Mouse (Mus musculus) midbrain, embryonic 12.5 days (tissue): ENCODE data around the gene Tle1. TPM values are rescaled to one million over a fixed set of nuclear protein-coding genes. Genes with fewer than 3 reads are reported as not detected.

Source experiments
- ATAC-seq: fragments of 200-750 bp; cut with Nextera tagmentation; 2 replicates; pipeline ENCODE4 v1.8.0; 2017; ENCODE audit warnings: low read depth, moderate TSS enrichment, moderate library complexity; ENCODE audit not compliant: low FRiP score
- H3K27ac ChIP-seq: fragments of 300-500 bp; sonication (generic); replicated peaks from 2 replicates; pipeline ENCODE4 v1.5.1; 2016; ENCODE audit warnings: mild to moderate bottlenecking
- H3K27me3 ChIP-seq: fragments of 300-500 bp; sonication (generic); 2 replicates; pipeline ENCODE4 v1.6.1; 2016; ENCODE audit warnings: mild to moderate bottlenecking
- H3K36me3 ChIP-seq: fragments of 300-500 bp; sonication (generic); 2 replicates; pipeline ENCODE4 v1.6.1; 2016
- H3K4me1 ChIP-seq: fragments of 300-500 bp; sonication (generic); 2 replicates; pipeline ENCODE4 v1.6.1; 2016
- H3K4me2 ChIP-seq: fragments of 300-500 bp; sonication (generic); replicated peaks from 2 replicates; pipeline ENCODE4 v1.6.1; 2016; ENCODE audit warnings: mild to moderate bottlenecking, moderate library complexity
- H3K4me3 ChIP-seq: fragments of 300-500 bp; sonication (generic); 2 replicates; pipeline ENCODE4 v1.5.1; 2016; ENCODE audit warnings: mild to moderate bottlenecking
- H3K9ac ChIP-seq: fragments of 300-500 bp; sonication (generic); replicated peaks from 2 replicates; pipeline ENCODE4 v1.6.1; 2016; ENCODE audit warnings: mild to moderate bottlenecking, moderate library complexity
- H3K9me3 ChIP-seq: fragments of 300-500 bp; sonication (generic); 2 replicates; pipeline ENCODE4 v1.6.1; 2016; ENCODE audit warnings: mild to moderate bottlenecking
- WGBS: fragments of 180-500 bp; shearing (Covaris S2); methylation state at CpG from one replicate; pipeline ENCODE4 v1.1.7; 2016; 5-methylcytosine and 5-hydroxymethylcytosine counted together
- polyA plus RNA-seq: library from polyadenylated mRNA; unstranded; fragments of >200 nt; fragmentation: Nextera tagmentation; extraction: Ambion mirVana; gene quantifications from 2 replicates; pipeline ENCODE4 v1.2.1, GENCODE M21; 2016

Tle1 gene
- polyA plus RNA-seq, 1 experiment from 2014 or later, result 65.3 TPM

GRCm38 (mm10) chr4:72195116-72195835 is 5.4 kb downstream of the Tle1 start:
- H3K9me3 ChIP-seq, result no peaks in the 10 kb centered on the region
- WGBS, result 51% methylated on average over 6 of the region's 6 CpGs
- H3K27ac ChIP-seq, result peak overlapping the region; percentile 52; the same call in 1 of the 2 replicates
- peak overlapping the region; percentile 75 for H3K4me2 ChIP-seq
- H3K4me1 ChIP-seq, result peaks cover 47% of the 10 kb centered on the region
- no peak overlapping the region for H3K9ac ChIP-seq
- peak overlapping the region; percentile 72; the same call in 1 of the 2 replicates for H3K4me3 ChIP-seq
- peaks cover 8% of the 10 kb centered on the region; the same call in 1 of the 2 replicates for H3K27me3 ChIP-seq
- no peak for ATAC-seq
- H3K36me3 ChIP-seq, result no peaks in the 10 kb centered on the region

DNA sequence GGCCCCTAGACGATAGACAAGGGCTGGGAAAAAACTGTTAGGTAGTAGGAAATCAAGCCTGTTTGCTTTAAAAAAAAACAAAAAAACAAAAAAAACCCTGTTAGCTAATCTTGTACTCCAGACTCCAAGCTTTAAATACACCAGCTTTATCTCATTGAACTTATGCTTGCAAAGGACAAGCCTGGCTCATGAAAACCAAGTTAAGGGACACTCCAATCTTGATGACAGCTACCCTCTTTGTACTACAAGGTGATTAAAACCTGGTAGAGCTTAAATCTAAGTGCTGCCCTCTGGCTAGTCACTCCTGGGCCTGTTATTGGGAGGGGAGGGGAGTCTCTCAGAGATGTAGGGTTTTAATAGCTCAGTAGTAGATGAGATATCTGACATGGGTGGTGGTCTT is 7.4 kb downstream of the Tle1 start:
- Histone ChIP-seq H3K27ac (no peak overlapping the region), H3K27me3 (peaks cover 9% of the 10 kb centered on the region; the same call in 1 of the 2 replicates), H3K4me3 (no peak overlapping the region), H3K9ac (no peak overlapping the region), H3K4me2 (no peak overlapping the region), H3K36me3 (0 out of 2 replicates have a peak, but pooled peaks cover 6% of the 10 kb centered on the region), H3K9me3 (no peaks in the 10 kb centered on the region), H3K4me1 (peaks cover 48% of the 10 kb centered on the region)
- WGBS, result 77% methylated on average over 1 of the region's 1 CpGs
- ATAC-seq, result no peak

GRCm38 (mm10) chr4:72184476-72184875 is 16.2 kb downstream of the Tle1 start:
- Histone ChIP-seq H3K9me3 (no peaks in the 10 kb centered on the region), H3K27me3 (peaks cover 4% of the 10 kb centered on the region; the same call in 1 of the 2 replicates), H3K9ac (no peak overlapping the region), H3K4me1 (peaks cover 30% of the 10 kb centered on the region), H3K4me2 (no peak overlapping the region), H3K27ac (no peak overlapping the region), H3K4me3 (no peak overlapping the region), H3K36me3 (peaks cover 11% of the 10 kb centered on the region; the same call in 1 of the 2 replicates)
- 73% methylated on average over 5 of the region's 5 CpGs for WGBS
- no peak for ATAC-seq

DNA sequence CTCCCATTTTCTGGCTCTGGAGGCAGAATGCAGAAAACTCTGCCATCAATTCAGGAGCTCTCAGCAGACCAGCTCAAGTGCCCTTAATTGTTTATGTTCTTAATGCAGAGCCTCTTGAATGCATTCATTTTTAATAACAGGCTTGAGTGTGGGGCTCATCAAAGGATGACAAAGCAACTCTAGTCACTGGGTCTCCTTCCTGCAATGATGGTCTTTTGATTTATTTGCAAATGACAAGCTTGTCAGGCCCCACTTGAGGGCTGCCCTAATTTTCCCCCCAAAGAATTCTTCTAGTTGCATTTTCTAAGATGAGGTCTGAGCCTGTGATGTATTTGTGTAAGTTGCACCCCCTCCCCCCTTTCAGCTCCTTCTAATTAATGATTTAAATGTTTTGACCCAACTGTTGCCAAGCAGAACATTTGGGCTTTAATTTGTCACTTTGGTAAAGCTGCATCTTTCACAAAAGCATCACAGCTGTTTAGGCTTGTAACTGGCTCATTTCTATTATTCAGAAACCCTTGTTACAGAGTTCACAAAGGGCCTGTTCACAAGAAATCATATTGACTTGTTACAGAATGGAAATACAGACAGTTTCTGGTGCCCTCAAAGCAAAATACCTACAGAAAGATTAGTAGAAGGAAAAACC is 18.3 kb downstream of the Tle1 start:
- no peak overlapping the region for H3K27ac ChIP-seq
- H3K36me3 ChIP-seq, result peaks cover 5% of the 10 kb centered on the region; the same call in 1 of the 2 replicates
- H3K9ac ChIP-seq, result no peak overlapping the region
- no peaks in the 10 kb centered on the region for H3K9me3 ChIP-seq
- no peaks in the 10 kb centered on the region; the same call in 1 of the 2 replicates for H3K27me3 ChIP-seq
- H3K4me2 ChIP-seq, result no peak overlapping the region
- no peak overlapping the region for H3K4me3 ChIP-seq
- peak; percentile 64; the same call in 1 of the 2 replicates for ATAC-seq
- H3K4me1 ChIP-seq, result peaks cover 25% of the 10 kb centered on the region

- WGBS, result 98% methylated on average over 1 of the region's 1 CpGs
Observed at GRCm38 (mm10) chr4:72175943-72176342, 24.8 kb downstream of the Tle1 start.

DNA sequence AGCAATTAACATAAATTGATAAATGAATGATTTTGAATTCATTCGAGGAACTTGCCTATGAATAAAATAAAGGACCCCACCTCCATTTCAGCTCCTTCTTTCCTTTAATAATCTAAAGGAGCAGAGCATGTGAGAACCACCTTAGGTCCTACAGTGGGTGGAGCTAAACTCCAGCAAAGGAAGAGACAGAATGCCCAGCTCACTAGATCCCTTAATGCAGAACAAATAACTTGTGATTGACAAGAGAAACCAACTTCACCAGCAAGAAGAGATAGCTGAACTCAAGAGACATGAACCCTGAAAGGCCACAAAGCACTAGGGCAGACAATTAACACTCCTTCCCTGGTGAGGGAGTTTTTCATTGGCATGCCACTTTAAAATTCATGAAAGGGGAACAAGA is 32.5 kb downstream of the Tle1 start:
- Histone ChIP-seq H3K4me1 (peaks cover 30% of the 10 kb centered on the region), H3K27me3 (peaks cover 19% of the 10 kb centered on the region), H3K4me2 (no peak overlapping the region), H3K36me3 (0 out of 2 replicates have a peak, but pooled peaks cover 3% of the 10 kb centered on the region), H3K9me3 (no peaks in the 10 kb centered on the region), H3K9ac (no peak overlapping the region), H3K27ac (peak overlapping the region; percentile 27), H3K4me3 (no peak overlapping the region)
- peak; percentile 79 for ATAC-seq
- WGBS, result 3% methylated on average over 1 of the region's 1 CpGs

More at GRCm38 (mm10) chr4:72175943-72176342, 24.8 kb downstream of the Tle1 start:
- H3K4me1 ChIP-seq, result peaks cover 3% of the 10 kb centered on the region; the same call in 1 of the 2 replicates
- ATAC-seq, result no peak
- H3K4me2 ChIP-seq, result no peak overlapping the region
- no peak overlapping the region for H3K4me3 ChIP-seq
- no peak overlapping the region for H3K9ac ChIP-seq
- H3K9me3 ChIP-seq, result no peaks in the 10 kb centered on the region
- peaks cover 17% of the 10 kb centered on the region for H3K27me3 ChIP-seq
- peaks cover 5% of the 10 kb centered on the region for H3K36me3 ChIP-seq
- no peak overlapping the region for H3K27ac ChIP-seq

- H3K9ac ChIP-seq, result no peak overlapping the region
- H3K4me3 ChIP-seq, result no peak overlapping the region
- ATAC-seq, result peak; percentile 93
- H3K4me1 ChIP-seq, result peaks cover 30% of the 10 kb centered on the region
- peaks cover 22% of the 10 kb centered on the region for H3K27me3 ChIP-seq
- 5% methylated on average over 2 of the region's 2 CpGs for whole genome bisulfite sequencing
- H3K9me3 ChIP-seq, result no peaks in the 10 kb centered on the region
- H3K36me3 ChIP-seq, result 0 out of 2 replicates have a peak, but pooled peaks cover 6% of the 10 kb centered on the region
- no peak overlapping the region for H3K4me2 ChIP-seq
- peak overlapping the region; percentile 50 for H3K27ac ChIP-seq
Observed at GRCm38 (mm10) chr4:72167761-72168229, 32.9 kb downstream of the Tle1 start.

DNA sequence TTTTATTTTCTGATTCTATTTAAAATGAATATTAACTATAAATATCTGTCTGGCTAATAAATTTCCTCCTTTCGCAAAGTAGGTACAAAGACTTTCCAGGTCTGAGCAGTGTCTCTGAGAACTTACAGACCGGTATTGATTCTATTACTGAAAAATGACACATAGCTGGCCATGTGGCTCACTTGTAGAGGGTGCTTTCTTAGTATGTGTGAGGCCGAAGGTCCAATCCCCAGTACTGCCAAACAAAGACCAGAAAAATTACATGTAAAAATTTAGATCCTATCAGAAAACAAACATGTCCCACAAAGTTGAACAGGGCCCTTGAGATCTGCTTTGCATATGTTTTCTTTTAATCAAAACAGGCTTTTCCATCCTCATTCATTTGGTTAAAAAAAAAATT is 33.5 kb downstream of the Tle1 start:
- Histone ChIP-seq H3K4me3 (no peak overlapping the region), H3K4me1 (peaks cover 32% of the 10 kb centered on the region), H3K27ac (peak overlapping the region; percentile 50), H3K4me2 (no peak overlapping the region), H3K27me3 (peaks cover 26% of the 10 kb centered on the region), H3K36me3 (0 out of 2 replicates have a peak, but pooled peaks cover 6% of the 10 kb centered on the region), H3K9me3 (no peaks in the 10 kb centered on the region), H3K9ac (no peak overlapping the region)
- ATAC-seq, result peak; percentile 28
- 27% methylated on average over 3 of the region's 3 CpGs for WGBS

GRCm38 (mm10) chr4:72166561-72166960 is 34.2 kb downstream of the Tle1 start:
- H3K4me1 ChIP-seq, result peaks cover 39% of the 10 kb centered on the region

GRCm38 (mm10) chr4:72165765-72166164 is 35.0 kb downstream of the Tle1 start:
- H3K9ac ChIP-seq, result no peak overlapping the region
- no peak for ATAC-seq
- peaks cover 40% of the 10 kb centered on the region for H3K4me1 ChIP-seq
- no peaks in the 10 kb centered on the region for H3K9me3 ChIP-seq
- H3K27me3 ChIP-seq, result peaks cover 34% of the 10 kb centered on the region
- 89% methylated on average over 9 of the region's 9 CpGs for WGBS
- H3K36me3 ChIP-seq, result peaks cover 6% of the 10 kb centered on the region; the same call in 1 of the 2 replicates
- H3K4me3 ChIP-seq, result no peak overlapping the region
- no peak overlapping the region for H3K4me2 ChIP-seq
- H3K27ac ChIP-seq, result 0 out of 2 replicates have a peak overlapping the region, but pooled peaks have one; percentile 36

More at GRCm38 (mm10) chr4:72166561-72166960, 34.2 kb downstream of the Tle1 start:
- Histone ChIP-seq H3K27ac (peak overlapping the region; percentile 36; the same call in 1 of the 2 replicates), H3K27me3 (peaks cover 30% of the 10 kb centered on the region), H3K4me3 (no peak overlapping the region), H3K36me3 (0 out of 2 replicates have a peak, but pooled peaks cover 6% of the 10 kb centered on the region), H3K9me3 (no peaks in the 10 kb centered on the region), H3K4me2 (no peak overlapping the region; the same call in 1 of the 2 replicates), H3K9ac (no peak overlapping the region)
- ATAC-seq, result peak; percentile 24; the same call in 1 of the 2 replicates
- WGBS, result 16% methylated on average over 2 of the region's 2 CpGs

- Histone ChIP-seq H3K27me3 (peaks cover 44% of the 10 kb centered on the region), H3K27ac (no peak overlapping the region), H3K4me1 (peaks cover 43% of the 10 kb centered on the region), H3K36me3 (peaks cover 12% of the 10 kb centered on the region), H3K4me2 (no peak overlapping the region), H3K4me3 (no peak overlapping the region), H3K9me3 (no peaks in the 10 kb centered on the region), H3K9ac (no peak overlapping the region)
- WGBS, result 96% methylated on average over 4 of the region's 4 CpGs
- ATAC-seq, result no peak
Observed at GRCm38 (mm10) chr4:72162445-72163218, 38.1 kb downstream of the Tle1 start.
